Mouse (Mus musculus): ENCODE results near the gene Snai1. TPM values are rescaled to one million over a fixed set of nuclear protein-coding genes. Genes with fewer than 3 reads are reported as not detected.

Gene Snai1
- polyA plus RNA-seq, 1 experiment from 2014 or later = 0.66 TPM

DNA sequence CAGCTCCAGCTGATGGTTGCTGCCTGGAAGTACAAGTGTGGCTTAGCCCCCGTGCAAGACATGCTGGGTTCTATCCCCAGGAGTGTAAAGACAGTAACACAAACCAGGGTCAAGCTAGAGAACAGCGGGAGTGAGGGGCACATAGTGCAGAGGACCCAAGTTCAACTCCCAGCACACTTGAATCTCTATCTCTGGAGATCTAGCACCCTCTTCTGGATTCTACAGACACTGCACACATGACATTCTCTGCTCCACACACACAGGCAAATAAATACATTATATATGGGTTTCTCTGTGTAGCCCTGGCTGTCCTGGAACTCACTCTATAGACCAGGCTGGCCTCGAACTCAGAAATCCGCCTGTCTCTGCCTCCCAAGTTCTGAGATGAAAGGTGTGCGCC is 25.0 kb upstream of the Snai1 start:
- no peak overlapping the region for H3K27ac ChIP-seq (ENCODE audit: low read depth, low read length)
- no peaks in the 10 kb centered on the region for H3K27me3 ChIP-seq (ENCODE audit: control insufficient read depth, insufficient read depth, low read length)
- no peak overlapping the region for H3K9ac ChIP-seq (replicated peaks; ENCODE audit: low read depth, low read length)
- H3K9me3 ChIP-seq (ENCODE audit: control insufficient read depth, low read length) = no peaks in the 10 kb centered on the region
- no peaks in the 10 kb centered on the region for H3K4me1 ChIP-seq (ENCODE audit: control insufficient read depth, insufficient read depth, low read length)
- WGBS = 93% methylated on average over 5 of the region's 5 CpGs
- H3K36me3 ChIP-seq (ENCODE audit: control insufficient read depth, insufficient read depth, low read length) = peaks cover 64% of the 10 kb centered on the region
- no peak overlapping the region for H3K4me2 ChIP-seq (ENCODE audit: low read depth, low read length)
- no peak overlapping the region for H3K4me3 ChIP-seq (ENCODE audit: low read depth, low read length)
- ATAC-seq (ENCODE audit: low read depth) = no peak

DNA sequence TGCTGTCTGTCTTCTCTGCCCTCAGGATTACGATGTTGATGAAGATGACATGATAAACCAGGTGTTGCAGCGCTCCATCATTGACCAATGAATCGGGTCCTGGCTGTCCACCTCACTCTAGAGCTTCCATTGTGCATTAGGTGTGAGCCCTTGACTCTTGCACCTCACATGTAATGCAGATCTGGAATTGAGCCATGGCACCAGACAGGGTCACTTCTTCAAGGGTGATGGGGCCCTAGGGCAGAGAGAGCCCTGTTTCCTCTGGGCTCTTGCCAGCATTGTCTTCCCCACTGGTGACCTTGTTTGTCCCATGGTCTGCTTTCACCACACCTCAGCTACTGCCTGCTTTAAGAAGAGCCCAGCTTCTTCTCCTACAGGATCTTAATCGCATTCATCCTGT is 23.4 kb upstream of the Snai1 start:
- no peak overlapping the region for H3K27ac ChIP-seq (ENCODE audit: low read depth, low read length)
- no peak overlapping the region for H3K4me3 ChIP-seq (ENCODE audit: low read depth, low read length)
- no peak for ATAC-seq (ENCODE audit: low read depth)
- H3K4me1 ChIP-seq (ENCODE audit: control insufficient read depth, insufficient read depth, low read length) = no peaks in the 10 kb centered on the region
- H3K9ac ChIP-seq (replicated peaks; ENCODE audit: low read depth, low read length) = no peak overlapping the region
- 97% methylated on average over 4 of the region's 4 CpGs for WGBS
- H3K9me3 ChIP-seq (ENCODE audit: control insufficient read depth, low read length) = no peaks in the 10 kb centered on the region
- H3K36me3 ChIP-seq (ENCODE audit: control insufficient read depth, insufficient read depth, low read length) = peaks cover 68% of the 10 kb centered on the region
- no peak overlapping the region for H3K4me2 ChIP-seq (ENCODE audit: low read depth, low read length)
- H3K27me3 ChIP-seq (ENCODE audit: control insufficient read depth, insufficient read depth, low read length) = no peaks in the 10 kb centered on the region

DNA sequence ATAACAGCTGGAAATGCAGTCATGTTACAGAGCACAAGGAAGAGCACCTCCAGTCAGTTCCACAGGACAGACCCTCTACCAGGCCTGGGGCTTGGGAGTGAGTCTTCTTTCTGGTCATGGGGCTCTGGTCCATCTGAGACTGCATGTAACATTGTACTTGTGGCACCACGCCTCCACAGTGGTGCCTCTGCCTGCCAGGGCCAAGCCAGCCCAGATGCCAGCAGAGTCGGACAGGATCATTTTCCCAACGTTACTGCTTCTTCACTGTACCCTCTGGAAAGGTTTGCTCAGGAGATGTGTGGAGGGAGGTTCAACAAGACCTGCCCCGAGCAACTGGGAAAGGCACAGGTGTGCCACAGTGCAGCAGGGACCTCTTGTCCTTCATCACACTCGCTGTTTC is 22.3 kb upstream of the Snai1 start:
- 93% methylated on average over 5 of the region's 5 CpGs for WGBS
- Histone ChIP-seq H3K27ac (ENCODE audit: low read depth, low read length) (no peak overlapping the region), H3K9ac (replicated peaks; ENCODE audit: low read depth, low read length) (no peak overlapping the region), H3K36me3 (ENCODE audit: control insufficient read depth, insufficient read depth, low read length) (peaks cover 73% of the 10 kb centered on the region), H3K27me3 (ENCODE audit: control insufficient read depth, insufficient read depth, low read length) (no peaks in the 10 kb centered on the region), H3K9me3 (ENCODE audit: control insufficient read depth, low read length) (no peaks in the 10 kb centered on the region), H3K4me3 (ENCODE audit: low read depth, low read length) (no peak overlapping the region), H3K4me2 (ENCODE audit: low read depth, low read length) (no peak overlapping the region), H3K4me1 (ENCODE audit: control insufficient read depth, insufficient read depth, low read length) (no peaks in the 10 kb centered on the region)
- ATAC-seq (ENCODE audit: low read depth) = no peak

DNA sequence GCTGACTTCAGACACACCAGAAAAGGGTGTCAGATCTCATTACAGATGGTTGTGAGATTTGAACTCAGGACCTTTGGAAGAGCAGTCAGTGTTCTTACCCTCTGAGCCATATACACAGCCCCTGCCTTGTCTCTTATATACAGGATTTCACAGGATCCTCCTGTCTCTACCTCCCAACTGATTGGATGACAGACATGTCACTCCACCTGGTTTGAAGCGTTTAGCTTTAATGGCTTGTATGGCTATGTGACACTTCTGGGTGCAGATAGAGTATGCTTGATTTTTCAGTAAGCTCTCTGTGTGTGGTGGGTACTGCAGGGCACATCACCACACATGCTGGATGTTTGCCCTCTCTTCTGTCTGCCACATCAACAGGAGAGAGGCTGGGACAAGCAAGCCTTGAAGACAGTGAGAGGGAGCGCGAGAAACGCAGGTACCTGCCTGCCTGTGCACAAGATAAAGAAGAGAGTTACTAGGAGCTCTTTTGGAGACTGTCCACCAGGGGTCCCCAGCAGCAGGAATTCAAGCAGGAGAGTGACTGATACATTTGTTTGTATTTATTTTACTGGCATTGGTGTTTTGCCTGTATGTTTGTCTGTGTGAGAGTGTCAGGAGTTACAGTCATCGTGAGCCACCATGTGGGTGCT is 18.3 kb upstream of the Snai1 start:
- H3K36me3 ChIP-seq (ENCODE audit: control insufficient read depth, insufficient read depth, low read length) = peaks cover 42% of the 10 kb centered on the region
- WGBS = 78% methylated on average over 5 of the region's 5 CpGs
- H3K9ac ChIP-seq (replicated peaks; ENCODE audit: low read depth, low read length) = no peak overlapping the region
- no peak overlapping the region for H3K4me2 ChIP-seq (ENCODE audit: low read depth, low read length)
- H3K4me3 ChIP-seq (ENCODE audit: low read depth, low read length) = no peak overlapping the region
- no peaks in the 10 kb centered on the region for H3K9me3 ChIP-seq (ENCODE audit: control insufficient read depth, low read length)
- H3K27ac ChIP-seq (ENCODE audit: low read depth, low read length) = no peak overlapping the region
- ATAC-seq (ENCODE audit: low read depth) = no peak
- no peaks in the 10 kb centered on the region for H3K27me3 ChIP-seq (ENCODE audit: control insufficient read depth, insufficient read depth, low read length)
- no peaks in the 10 kb centered on the region for H3K4me1 ChIP-seq (ENCODE audit: control insufficient read depth, insufficient read depth, low read length)

DNA sequence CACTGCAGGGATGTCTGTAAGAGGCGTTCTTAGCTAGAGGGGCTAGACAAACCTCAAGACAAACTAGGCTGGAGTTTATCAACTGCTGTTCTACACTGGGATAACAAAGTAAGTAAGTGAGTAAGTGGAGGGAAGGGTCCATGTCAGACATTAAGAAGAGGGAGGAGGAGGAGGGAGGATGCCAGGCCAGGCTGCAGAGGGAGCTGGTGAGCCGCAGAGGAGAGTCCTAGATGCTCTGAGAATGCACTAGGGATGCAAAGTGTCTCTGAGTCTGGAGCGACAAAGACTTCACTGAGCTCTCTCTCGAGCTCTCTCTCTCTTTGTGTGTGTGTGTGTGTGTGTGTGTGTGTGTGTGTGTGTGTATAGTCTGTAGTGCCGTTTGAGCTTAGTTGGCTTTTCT is 9.7 kb upstream of the Snai1 start:
- Histone ChIP-seq H3K36me3 (ENCODE audit: control insufficient read depth, insufficient read depth, low read length) (no peaks in the 10 kb centered on the region), H3K27me3 (ENCODE audit: control insufficient read depth, insufficient read depth, low read length) (no peaks in the 10 kb centered on the region), H3K9me3 (ENCODE audit: control insufficient read depth, low read length) (no peaks in the 10 kb centered on the region), H3K4me1 (ENCODE audit: control insufficient read depth, insufficient read depth, low read length) (no peaks in the 10 kb centered on the region), H3K4me2 (ENCODE audit: low read depth, low read length) (no peak overlapping the region), H3K9ac (replicated peaks; ENCODE audit: low read depth, low read length) (no peak overlapping the region), H3K27ac (ENCODE audit: low read depth, low read length) (no peak overlapping the region), H3K4me3 (ENCODE audit: low read depth, low read length) (no peak overlapping the region)
- WGBS = 6% methylated on average over 5 of the region's 5 CpGs
- no peak for ATAC-seq (ENCODE audit: low read depth)

DNA sequence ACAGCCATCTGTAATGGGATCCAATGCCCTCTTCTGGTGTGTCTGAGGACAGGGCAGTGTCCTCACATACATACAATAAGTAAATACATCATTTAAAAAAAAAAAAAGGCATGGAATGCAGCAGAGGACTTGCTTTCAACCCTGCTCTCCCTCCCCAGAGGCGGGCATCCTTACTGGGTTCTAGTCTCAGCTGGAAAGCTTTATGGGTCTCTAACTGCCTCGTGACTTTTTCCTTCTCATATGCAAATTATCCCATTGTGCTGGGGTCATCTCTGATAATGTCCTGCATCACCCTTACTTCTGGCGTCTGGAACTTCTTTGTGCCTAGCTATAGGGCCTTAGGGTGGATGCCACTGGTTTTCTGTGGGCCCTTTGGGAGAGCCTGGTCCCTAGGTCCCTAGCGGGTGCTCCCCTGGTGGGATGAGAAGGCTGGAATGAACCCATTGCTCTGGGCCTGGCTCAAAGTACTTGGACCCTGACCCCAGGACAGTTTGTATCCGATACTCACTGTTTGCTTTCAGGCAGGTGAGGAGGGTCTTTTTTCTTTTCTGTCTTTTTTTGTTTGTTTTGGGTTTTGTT is 8.0 kb upstream of the Snai1 start:
- WGBS = 14% methylated on average over 5 of the region's 5 CpGs
- H3K27ac ChIP-seq (ENCODE audit: low read depth, low read length) = no peak overlapping the region
- no peak overlapping the region for H3K9ac ChIP-seq (replicated peaks; ENCODE audit: low read depth, low read length)
- no peak overlapping the region for H3K4me2 ChIP-seq (ENCODE audit: low read depth, low read length)
- no peak for ATAC-seq (ENCODE audit: low read depth)
- H3K4me3 ChIP-seq (ENCODE audit: low read depth, low read length) = no peak overlapping the region
- H3K27me3 ChIP-seq (ENCODE audit: control insufficient read depth, insufficient read depth, low read length) = no peaks in the 10 kb centered on the region
- H3K4me1 ChIP-seq (ENCODE audit: control insufficient read depth, insufficient read depth, low read length) = no peaks in the 10 kb centered on the region
- H3K36me3 ChIP-seq (ENCODE audit: control insufficient read depth, insufficient read depth, low read length) = no peaks in the 10 kb centered on the region
- H3K9me3 ChIP-seq (ENCODE audit: control insufficient read depth, low read length) = no peaks in the 10 kb centered on the region

DNA sequence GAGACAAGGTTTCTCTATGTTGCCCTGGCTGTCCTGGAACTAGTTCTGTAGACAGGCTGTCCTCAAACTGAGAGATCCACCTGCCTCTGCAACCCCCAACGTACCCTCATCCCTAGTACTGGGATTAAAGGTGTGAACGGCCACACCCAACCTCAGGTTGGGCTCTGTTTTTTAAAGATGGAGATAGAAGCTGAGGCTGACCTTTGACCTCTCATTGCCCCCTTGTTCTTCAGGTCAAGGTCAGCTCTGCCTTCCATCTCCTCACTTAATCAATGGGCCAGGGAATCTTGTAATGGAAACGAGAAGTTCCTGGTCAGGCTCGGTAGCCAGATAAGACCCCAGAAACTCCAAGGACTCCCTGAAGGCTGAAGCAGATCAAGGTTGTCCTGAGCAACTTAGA is 7.5 kb upstream of the Snai1 start:
- Histone ChIP-seq H3K9ac (replicated peaks; ENCODE audit: low read depth, low read length) (no peak overlapping the region), H3K27ac (ENCODE audit: low read depth, low read length) (no peak overlapping the region), H3K36me3 (ENCODE audit: control insufficient read depth, insufficient read depth, low read length) (no peaks in the 10 kb centered on the region), H3K4me1 (ENCODE audit: control insufficient read depth, insufficient read depth, low read length) (no peaks in the 10 kb centered on the region), H3K27me3 (ENCODE audit: control insufficient read depth, insufficient read depth, low read length) (no peaks in the 10 kb centered on the region), H3K4me2 (ENCODE audit: low read depth, low read length) (no peak overlapping the region), H3K4me3 (ENCODE audit: low read depth, low read length) (no peak overlapping the region), H3K9me3 (ENCODE audit: control insufficient read depth, low read length) (no peaks in the 10 kb centered on the region)
- 68% methylated on average over 4 of the region's 4 CpGs for WGBS
- no peak for ATAC-seq (ENCODE audit: low read depth)

DNA sequence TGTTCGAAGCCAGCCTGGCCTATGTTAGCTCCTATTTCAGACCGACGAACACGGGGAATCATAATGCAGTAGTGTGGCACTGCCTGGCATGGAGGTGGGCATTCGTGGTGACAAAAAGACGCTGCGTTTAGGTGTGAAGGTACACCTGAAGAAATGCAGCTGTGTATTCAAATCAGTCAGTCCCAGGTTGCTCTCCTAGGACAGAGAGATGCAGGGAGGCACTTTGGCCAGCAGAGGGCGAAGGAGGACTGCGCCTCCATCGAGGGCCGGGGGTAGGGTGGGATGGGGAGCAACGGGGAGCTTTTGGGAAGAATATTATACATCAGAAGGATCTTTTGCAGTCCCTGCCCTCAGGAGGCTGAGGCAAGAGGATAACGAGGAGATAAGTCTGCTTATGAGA is 5.9 kb upstream of the Snai1 start:
- Histone ChIP-seq H3K4me2 (ENCODE audit: low read depth, low read length) (no peak overlapping the region), H3K36me3 (ENCODE audit: control insufficient read depth, insufficient read depth, low read length) (no peaks in the 10 kb centered on the region), H3K4me1 (ENCODE audit: control insufficient read depth, insufficient read depth, low read length) (no peaks in the 10 kb centered on the region), H3K9me3 (ENCODE audit: control insufficient read depth, low read length) (no peaks in the 10 kb centered on the region), H3K9ac (replicated peaks; ENCODE audit: low read depth, low read length) (no peak overlapping the region), H3K27me3 (ENCODE audit: control insufficient read depth, insufficient read depth, low read length) (peaks cover 1% of the 10 kb centered on the region; the same call in 1 of the 2 replicates), H3K27ac (ENCODE audit: low read depth, low read length) (no peak overlapping the region), H3K4me3 (ENCODE audit: low read depth, low read length) (no peak overlapping the region)
- 25% methylated on average over 13 of the region's 13 CpGs for WGBS
- no peak for ATAC-seq (ENCODE audit: low read depth)

DNA sequence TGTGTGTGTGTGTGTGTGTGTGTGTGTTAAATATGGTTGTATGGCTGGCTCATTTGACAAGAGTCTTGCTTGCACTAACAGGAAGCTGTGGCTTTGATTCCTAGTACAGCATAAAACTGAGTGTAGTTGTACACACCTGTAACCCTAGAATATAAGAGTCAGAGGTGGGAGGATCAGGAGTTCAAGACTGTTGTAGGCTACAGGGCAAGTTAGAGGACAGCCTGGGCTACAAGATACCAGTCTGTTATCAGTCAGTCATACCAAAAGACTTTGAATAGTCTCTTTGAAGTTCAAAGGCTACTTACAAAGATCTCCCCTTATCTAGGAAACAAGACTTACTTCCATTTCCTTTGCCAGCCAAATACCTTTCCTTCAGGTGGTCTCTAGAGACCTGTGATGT is 4.1 kb upstream of the Snai1 start:
- Histone ChIP-seq H3K36me3 (ENCODE audit: control insufficient read depth, insufficient read depth, low read length) (no peaks in the 10 kb centered on the region), H3K9ac (replicated peaks; ENCODE audit: low read depth, low read length) (no peak overlapping the region), H3K27me3 (ENCODE audit: control insufficient read depth, insufficient read depth, low read length) (peaks cover 5% of the 10 kb centered on the region), H3K4me2 (ENCODE audit: low read depth, low read length) (no peak overlapping the region), H3K27ac (ENCODE audit: low read depth, low read length) (no peak overlapping the region), H3K9me3 (ENCODE audit: control insufficient read depth, low read length) (no peaks in the 10 kb centered on the region), H3K4me1 (ENCODE audit: control insufficient read depth, insufficient read depth, low read length) (no peaks in the 10 kb centered on the region), H3K4me3 (ENCODE audit: low read depth, low read length) (no peak overlapping the region)
- ATAC-seq (ENCODE audit: low read depth) = no peak
